Mouse (Mus musculus): Measurements from ENCODE around the gene Zfp747.

Gene Zfp747

GRCm38 (mm10) chr7:127333240-127333639, 42.6 kb downstream of the Zfp747 start:
- in situ Hi-C loops (cut with MboI) = no loop called here

DNA sequence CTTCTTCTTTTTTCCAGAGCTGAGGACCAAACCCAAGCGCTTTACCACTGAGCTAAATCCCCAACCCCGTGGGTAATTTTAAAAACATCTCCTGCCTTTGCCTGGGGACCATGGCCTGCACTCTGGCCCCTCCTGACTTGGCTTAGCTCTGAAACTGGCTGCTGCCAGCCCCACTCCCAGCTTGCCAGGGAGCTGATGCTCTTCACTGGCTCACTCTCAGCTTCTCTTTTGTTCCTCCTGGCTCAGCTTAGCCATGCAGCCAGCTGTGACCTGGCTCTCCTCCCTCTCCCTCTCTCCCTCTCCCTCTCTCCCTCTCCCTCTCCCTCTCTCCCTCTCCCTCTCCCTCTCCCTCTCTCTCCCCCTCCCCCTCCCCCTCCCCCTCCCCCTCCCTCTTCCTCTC, 49.2 kb downstream of the Zfp747 start:
- in situ Hi-C loops (cut with MboI) = no loop called here

DNA sequence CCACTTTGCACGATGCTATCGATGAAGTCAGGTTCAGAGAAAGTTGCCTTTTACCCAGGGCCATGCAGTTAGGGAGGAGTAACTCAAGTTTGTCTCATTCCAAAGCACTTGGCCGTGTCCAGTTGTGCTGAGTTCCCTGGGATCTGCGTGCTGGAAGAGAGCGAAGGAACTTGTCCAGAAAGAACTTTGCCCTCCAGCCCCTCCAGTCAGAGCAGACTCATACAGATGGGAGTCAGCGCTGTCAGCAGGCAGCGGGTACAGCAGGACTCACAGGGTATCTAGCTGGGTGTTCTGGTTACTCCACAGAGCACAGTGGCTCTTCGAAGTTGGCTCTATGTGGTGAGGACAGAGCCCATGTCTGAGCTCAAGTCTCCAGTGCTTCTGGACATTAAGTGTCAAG, 50.3 kb downstream of the Zfp747 start:
- in situ Hi-C loops (cut with MboI) = no loop called here

GRCm38 (mm10) chr7:127324944-127325343, 50.9 kb downstream of the Zfp747 start:
- in situ Hi-C loops (cut with MboI) = no loop called here
